Mouse (Mus musculus) limb, embryonic 10.5 days (tissue): Measurements from ENCODE around the gene Bcl7c. TPM values are rescaled to one million over a fixed set of nuclear protein-coding genes. Genes with fewer than 3 reads are reported as not detected.
A peak's percentile ranks its signal among the peaks of the same experiment; 100 is the strongest.

ENCODE experiments used
- DNase-seq: peaks from one replicate; pipeline ENCODE4 v3.0.0-alpha.2; 2017; ENCODE audit warnings: low spot score
- H3K27ac ChIP-seq: fragments of 300-500 bp; sonication (generic); 2 replicates; pipeline ENCODE4 v1.5.1; 2016; ENCODE audit warnings: mild to moderate bottlenecking
- H3K27me3 ChIP-seq: fragments of 300-500 bp; sonication (generic); 2 replicates; pipeline ENCODE4 v1.6.1; 2016; ENCODE audit warnings: low read depth, mild to moderate bottlenecking; ENCODE audit not compliant: poor library complexity, severe bottlenecking
- H3K36me3 ChIP-seq: fragments of 300-500 bp; sonication (generic); 2 replicates; pipeline ENCODE4 v1.6.1; 2016; ENCODE audit warnings: mild to moderate bottlenecking, moderate library complexity
- H3K4me1 ChIP-seq: fragments of 300-500 bp; sonication (generic); 2 replicates; pipeline ENCODE4 v1.6.1; 2016
- H3K4me3 ChIP-seq: fragments of 300-500 bp; sonication (generic); 2 replicates; pipeline ENCODE4 v1.5.1; 2016; ENCODE audit warnings: mild to moderate bottlenecking, moderate library complexity
- H3K9me3 ChIP-seq: fragments of 300-500 bp; sonication (generic); replicated peaks from 2 replicates; pipeline ENCODE4 v1.6.1; 2016; ENCODE audit warnings: mild to moderate bottlenecking
- WGBS: fragments of 180-500 bp; shearing (Covaris S2); methylation state at CpG from one replicate; pipeline ENCODE4 v1.1.7; 2016; 5-methylcytosine and 5-hydroxymethylcytosine counted together
- polyA plus RNA-seq: library from polyadenylated mRNA; unstranded; fragments of >200 nt; fragmentation: Nextera tagmentation; extraction: Ambion mirVana; gene quantifications from 2 replicates; pipeline ENCODE4 v1.2.1, GENCODE M21; 2016

Bcl7c gene
- polyA plus RNA-seq, result 77.9 and 79.5 TPM in 2 replicates

GRCm38 (mm10) chr7:127708207-127709078 is at the start of gene Bcl7c:
TSS of gene Bcl7c (minus strand) at chr7:127708933.
- Histone ChIP-seq H3K27me3 (no peaks in the 10 kb centered on the region), H3K36me3 (peaks cover 38% of the 10 kb centered on the region), H3K4me1 (peaks cover 57% of the 10 kb centered on the region), H3K9me3 (no peaks in the 10 kb centered on the region), H3K27ac (peak within 1 kb of the TSS; percentile 98), H3K4me3 (peak within 1 kb of the TSS; percentile 82)
- under 1% methylated on average over 90 of the region's 90 CpGs for WGBS
- peak; percentile 92 for DNase-seq

GRCm38 (mm10) chr7:127753741-127754140 is 45.0 kb upstream of the Bcl7c start:
- Histone ChIP-seq H3K36me3 (peaks cover 100% of the 10 kb centered on the region), H3K27me3 (no peaks in the 10 kb centered on the region), H3K27ac (no peak overlapping the region), H3K4me3 (no peak overlapping the region), H3K4me1 (peaks cover 26% of the 10 kb centered on the region), H3K9me3 (no peaks in the 10 kb centered on the region)
- WGBS, result 89% methylated on average over 7 of the region's 7 CpGs
- no peak for DNase-seq

- Histone ChIP-seq H3K4me3 (no peak overlapping the region), H3K4me1 (peaks cover 31% of the 10 kb centered on the region), H3K27ac (no peak overlapping the region), H3K9me3 (no peaks in the 10 kb centered on the region), H3K27me3 (no peaks in the 10 kb centered on the region), H3K36me3 (peaks cover 100% of the 10 kb centered on the region)
- DNase-seq, result no peak
- WGBS, result 87% methylated on average over 5 of the region's 5 CpGs
Observed at GRCm38 (mm10) chr7:127753158-127753557, 44.4 kb upstream of the Bcl7c start.

GRCm38 (mm10) chr7:127752069-127752468 is 43.3 kb upstream of the Bcl7c start:
- no peak for DNase-seq
- H3K36me3 ChIP-seq, result peaks cover 98% of the 10 kb centered on the region
- WGBS, result 96% methylated on average over 27 of the region's 27 CpGs
- H3K27ac ChIP-seq, result no peak overlapping the region
- peaks cover 42% of the 10 kb centered on the region for H3K4me1 ChIP-seq
- no peak overlapping the region for H3K4me3 ChIP-seq
- no peaks in the 10 kb centered on the region for H3K27me3 ChIP-seq
- no peaks in the 10 kb centered on the region for H3K9me3 ChIP-seq

- no peak for DNase-seq
- H3K27me3 ChIP-seq, result no peaks in the 10 kb centered on the region
- 96% methylated on average over 5 of the region's 5 CpGs for WGBS
Observed at GRCm38 (mm10) chr7:127751619-127752018, 42.9 kb upstream of the Bcl7c start.

GRCm38 (mm10) chr7:127750131-127751127 is 41.7 kb upstream of the Bcl7c start:
- Histone ChIP-seq H3K27me3 (no peaks in the 10 kb centered on the region), H3K9me3 (no peaks in the 10 kb centered on the region), H3K36me3 (peaks cover 82% of the 10 kb centered on the region), H3K27ac (no peak overlapping the region), H3K4me1 (peaks cover 36% of the 10 kb centered on the region), H3K4me3 (0 out of 2 replicates have a peak overlapping the region, but pooled peaks have one; percentile 4)
- no peak for DNase-seq
- WGBS, result 88% methylated on average over 19 of the region's 19 CpGs

More at GRCm38 (mm10) chr7:127751619-127752018, 42.9 kb upstream of the Bcl7c start:
- H3K36me3 ChIP-seq, result peaks cover 94% of the 10 kb centered on the region
- H3K4me1 ChIP-seq, result peaks cover 43% of the 10 kb centered on the region
- no peak overlapping the region for H3K4me3 ChIP-seq
- H3K27ac ChIP-seq, result no peak overlapping the region
- H3K9me3 ChIP-seq, result no peaks in the 10 kb centered on the region

- Histone ChIP-seq H3K36me3 (peaks cover 60% of the 10 kb centered on the region), H3K27ac (peak overlapping the region; percentile 97; the same call in 1 of the 2 replicates), H3K4me3 (peak overlapping the region; percentile 95), H3K27me3 (no peaks in the 10 kb centered on the region), H3K9me3 (no peaks in the 10 kb centered on the region), H3K4me1 (peaks cover 35% of the 10 kb centered on the region)
- WGBS, result 93% methylated on average over 28 of the region's 28 CpGs
- no peak for DNase-seq
Observed at GRCm38 (mm10) chr7:127748235-127748560, 39.5 kb upstream of the Bcl7c start.

GRCm38 (mm10) chr7:127747559-127748234 is 39.0 kb upstream of the Bcl7c start:
- 38% methylated on average over 6 of the region's 6 CpGs for WGBS
- H3K27me3 ChIP-seq, result no peaks in the 10 kb centered on the region
- peaks cover 55% of the 10 kb centered on the region for H3K36me3 ChIP-seq
- peak overlapping the region; percentile 97 for H3K27ac ChIP-seq
- no peak for DNase-seq
- H3K4me3 ChIP-seq, result peak overlapping the region; percentile 95
- no peaks in the 10 kb centered on the region for H3K9me3 ChIP-seq
- peaks cover 30% of the 10 kb centered on the region for H3K4me1 ChIP-seq

GRCm38 (mm10) chr7:127746494-127747491 is 38.1 kb upstream of the Bcl7c start:
- DNase-seq, result peak; percentile 78
- H3K27ac ChIP-seq, result peak overlapping the region; percentile 97
- WGBS, result under 1% methylated on average over 55 of the region's 62 CpGs
- H3K27me3 ChIP-seq, result no peaks in the 10 kb centered on the region
- peaks cover 30% of the 10 kb centered on the region for H3K4me1 ChIP-seq
- H3K36me3 ChIP-seq, result peaks cover 46% of the 10 kb centered on the region
- no peaks in the 10 kb centered on the region for H3K9me3 ChIP-seq
- H3K4me3 ChIP-seq, result peak overlapping the region; percentile 95

- 0% methylated on average over 39 of the region's 39 CpGs for WGBS
- Histone ChIP-seq H3K4me1 (peaks cover 30% of the 10 kb centered on the region), H3K27me3 (no peaks in the 10 kb centered on the region), H3K9me3 (no peaks in the 10 kb centered on the region), H3K27ac (peak overlapping the region; percentile 97), H3K4me3 (peak overlapping the region; percentile 95), H3K36me3 (peaks cover 37% of the 10 kb centered on the region)
- peak; percentile 92 for DNase-seq
Observed at GRCm38 (mm10) chr7:127745652-127746493, 37.1 kb upstream of the Bcl7c start.

- Histone ChIP-seq H3K36me3 (peaks cover 31% of the 10 kb centered on the region), H3K4me1 (peaks cover 30% of the 10 kb centered on the region), H3K4me3 (peak overlapping the region; percentile 95), H3K27me3 (no peaks in the 10 kb centered on the region), H3K27ac (peak overlapping the region; percentile 97), H3K9me3 (no peaks in the 10 kb centered on the region)
- WGBS, result under 1% methylated on average over 19 of the region's 19 CpGs
- peak; percentile 83 for DNase-seq
Observed at GRCm38 (mm10) chr7:127745251-127745651, 36.5 kb upstream of the Bcl7c start.
